Mouse (Mus musculus): ENCODE measurements around the gene Plscr3.
A peak's percentile ranks its signal among the peaks of the same experiment; 100 is the strongest.

Gene Plscr3

GRCm38 (mm10) chr11:69865561-69865960 lies 19.4 kb downstream of the Plscr3 start:
- no peak for DNase-seq (ENCODE audit: low spot score)

DNA sequence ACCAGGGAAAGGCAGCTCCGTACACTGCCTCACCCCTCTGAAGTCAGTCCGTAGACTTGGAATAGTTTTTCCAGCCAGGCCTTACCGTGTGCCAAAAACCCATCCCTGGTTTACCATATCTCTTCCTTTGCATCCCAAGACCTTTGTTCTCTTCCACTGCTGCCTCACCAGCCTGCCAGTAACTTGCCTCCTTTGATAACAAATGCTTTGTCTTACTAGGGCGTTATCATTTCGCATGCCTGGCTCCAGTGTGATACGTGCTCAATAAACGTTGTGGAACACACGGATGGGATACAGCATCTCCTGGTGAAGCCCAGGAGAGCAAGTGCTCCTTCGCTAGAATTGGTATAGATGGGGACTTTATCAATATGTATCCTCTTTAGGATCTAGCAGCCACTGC lies 21.2 kb downstream of the Plscr3 start:
- no peak for DNase-seq (ENCODE audit: low spot score)

DNA sequence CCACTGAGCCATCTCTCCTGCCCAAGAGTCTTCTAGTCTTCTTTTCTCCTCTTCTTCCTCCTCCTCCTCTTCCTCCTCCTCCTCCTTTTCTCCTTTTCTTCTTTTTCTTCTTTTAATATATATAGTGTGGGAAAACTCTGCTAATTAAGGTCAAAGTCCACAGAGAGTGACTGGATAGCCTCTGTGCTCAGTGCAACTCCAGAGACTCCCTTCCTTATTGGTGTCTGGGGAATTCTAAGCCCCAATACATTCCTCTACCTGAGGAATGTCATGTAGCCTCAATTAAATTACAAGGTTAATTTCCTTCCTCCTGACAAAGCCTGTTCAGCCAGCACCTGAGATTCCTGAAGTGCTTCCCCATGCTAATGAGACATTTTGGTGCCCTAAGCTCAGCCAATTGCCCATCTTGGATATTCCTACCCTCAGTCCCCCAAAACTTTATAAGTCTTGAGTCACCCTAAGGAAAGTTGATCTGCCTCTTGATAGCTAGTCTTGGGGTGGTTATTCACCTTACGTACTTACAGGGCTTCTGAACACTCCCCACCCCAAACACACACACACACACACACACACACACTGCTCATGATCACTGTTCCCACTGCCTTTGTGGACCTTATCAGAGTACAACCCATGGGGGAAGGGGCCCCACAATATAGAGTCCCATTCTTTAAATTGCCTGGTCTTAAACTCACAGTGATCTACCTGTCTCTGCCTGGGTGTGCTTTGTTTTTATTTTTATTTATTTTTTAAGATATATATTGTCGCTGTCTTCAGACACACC lies 24.3 kb downstream of the Plscr3 start:
- DNase-seq (ENCODE audit: low spot score) = no peak

DNA sequence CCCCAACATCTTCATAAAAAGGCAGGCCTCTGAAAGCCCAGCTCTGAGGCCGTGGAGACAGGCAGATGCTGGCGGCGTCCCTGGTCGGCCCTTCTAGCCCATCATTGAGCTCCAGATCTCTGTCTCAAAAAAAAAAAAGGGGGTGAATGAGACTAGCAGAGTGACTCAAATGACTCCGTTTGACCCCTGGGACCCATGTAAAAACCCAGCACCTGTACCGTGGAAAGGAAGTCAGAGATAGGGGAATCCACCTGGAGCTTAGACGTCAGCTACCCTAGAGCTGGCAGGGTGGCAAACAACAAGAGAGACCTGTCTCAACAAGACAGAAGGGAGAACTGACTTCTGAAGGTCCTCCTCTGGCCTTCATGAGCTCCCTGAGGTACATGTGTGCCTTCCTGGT lies 25.6 kb downstream of the Plscr3 start:
- no peak for DNase-seq (ENCODE audit: low spot score)

- DNase-seq (ENCODE audit: low spot score) = no peak
These were observed 26.3 kb downstream of the Plscr3 start for GRCm38 (mm10) chr11:69872451-69872850.

- DNase-seq (ENCODE audit: low spot score) = no peak
These were observed 30.0 kb downstream of the Plscr3 start for GRCm38 (mm10) chr11:69876186-69876585.

- peak; percentile 93 for DNase-seq (ENCODE audit: low spot score)
These were observed 30.7 kb downstream of the Plscr3 start for GRCm38 (mm10) chr11:69876867-69877266.

DNA sequence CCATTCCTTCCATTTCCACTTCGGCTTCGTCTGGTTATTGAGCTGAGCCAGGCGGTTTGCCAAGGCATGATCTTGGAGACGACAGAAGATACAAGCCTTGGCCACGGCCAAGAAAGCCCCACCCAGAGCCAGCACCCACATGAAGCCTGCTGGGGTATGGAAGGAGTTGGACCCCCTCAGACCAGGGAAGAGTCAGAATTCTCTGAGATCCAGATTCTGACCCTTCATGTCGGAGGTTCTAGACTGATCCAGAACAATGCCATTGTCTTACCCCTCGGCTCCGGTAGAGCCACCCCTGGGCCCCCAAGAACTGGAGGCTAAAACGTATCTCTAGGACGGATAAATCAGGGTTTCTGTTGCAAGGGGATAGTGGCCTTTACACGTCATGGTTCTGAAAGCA lies 31.7 kb downstream of the Plscr3 start, which contains the start of gene Tmem95:
Tmem95 (minus strand) TSS at position 141 of the 400 bp plus-strand sequence.
- no peak for DNase-seq (ENCODE audit: low spot score)

DNA sequence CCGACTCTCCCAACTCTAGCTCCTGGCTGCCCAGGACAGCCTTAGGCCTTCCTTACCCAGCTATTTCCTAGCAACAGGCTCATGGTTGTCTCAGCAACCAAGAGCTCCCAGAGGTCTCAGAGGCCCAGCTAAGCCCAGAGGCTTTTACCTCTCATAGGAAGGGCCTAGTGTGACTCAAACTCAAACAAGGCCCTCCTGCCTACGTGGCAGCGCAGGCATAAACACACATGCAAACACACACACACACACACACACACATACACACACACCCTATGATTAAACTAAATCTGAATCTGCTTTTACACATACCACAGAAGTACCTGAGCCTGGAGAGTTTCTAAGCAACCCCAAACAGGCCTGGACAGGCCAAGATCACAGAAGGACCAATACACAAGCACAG lies 32.2 kb downstream of the Plscr3 start:
- no peak for DNase-seq (ENCODE audit: low spot score)

- no peak for DNase-seq (ENCODE audit: low spot score)
These were observed 32.8 kb downstream of the Plscr3 start for GRCm38 (mm10) chr11:69878952-69879351.

DNA sequence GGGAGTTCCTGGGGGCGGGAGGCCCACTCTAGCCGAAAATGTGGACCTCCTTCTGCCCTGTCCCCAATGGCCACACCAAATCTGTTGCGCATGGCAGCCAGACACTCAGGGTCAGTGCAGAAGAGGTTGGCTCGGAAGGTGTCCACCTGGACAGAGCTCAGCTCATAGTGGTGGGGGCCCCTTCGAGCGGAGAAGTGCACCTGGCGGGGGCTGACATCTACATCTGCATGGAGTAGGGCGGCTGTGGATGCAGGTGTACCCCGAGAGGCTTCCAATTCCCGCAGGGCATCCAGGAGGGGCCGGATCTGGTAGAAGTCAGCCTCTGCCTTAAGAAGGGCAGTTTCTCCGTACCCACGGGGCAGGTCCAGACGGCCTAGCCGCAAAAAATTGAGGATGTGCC lies 33.5 kb downstream of the Plscr3 start:
- no peak for DNase-seq (ENCODE audit: low spot score)

DNA sequence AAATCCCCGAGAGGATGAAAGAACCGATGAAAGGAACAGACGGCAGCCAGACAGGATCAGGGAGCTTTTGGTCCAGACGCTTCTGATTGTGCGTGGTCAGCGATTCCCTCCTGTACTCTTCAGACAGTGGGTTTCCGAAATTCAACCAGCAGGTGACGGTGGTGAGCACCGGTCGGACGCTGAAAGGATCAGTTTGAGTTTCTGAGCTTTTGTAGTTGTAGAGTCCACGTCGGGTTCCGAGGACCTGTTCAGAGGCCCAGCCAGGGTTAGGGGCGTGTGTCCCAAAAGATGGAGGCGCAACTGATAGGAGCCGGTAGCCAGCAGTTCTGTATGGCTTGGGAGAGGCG lies 34.3 kb downstream of the Plscr3 start:
- DNase-seq (ENCODE audit: low spot score) = peak; percentile 83

DNA sequence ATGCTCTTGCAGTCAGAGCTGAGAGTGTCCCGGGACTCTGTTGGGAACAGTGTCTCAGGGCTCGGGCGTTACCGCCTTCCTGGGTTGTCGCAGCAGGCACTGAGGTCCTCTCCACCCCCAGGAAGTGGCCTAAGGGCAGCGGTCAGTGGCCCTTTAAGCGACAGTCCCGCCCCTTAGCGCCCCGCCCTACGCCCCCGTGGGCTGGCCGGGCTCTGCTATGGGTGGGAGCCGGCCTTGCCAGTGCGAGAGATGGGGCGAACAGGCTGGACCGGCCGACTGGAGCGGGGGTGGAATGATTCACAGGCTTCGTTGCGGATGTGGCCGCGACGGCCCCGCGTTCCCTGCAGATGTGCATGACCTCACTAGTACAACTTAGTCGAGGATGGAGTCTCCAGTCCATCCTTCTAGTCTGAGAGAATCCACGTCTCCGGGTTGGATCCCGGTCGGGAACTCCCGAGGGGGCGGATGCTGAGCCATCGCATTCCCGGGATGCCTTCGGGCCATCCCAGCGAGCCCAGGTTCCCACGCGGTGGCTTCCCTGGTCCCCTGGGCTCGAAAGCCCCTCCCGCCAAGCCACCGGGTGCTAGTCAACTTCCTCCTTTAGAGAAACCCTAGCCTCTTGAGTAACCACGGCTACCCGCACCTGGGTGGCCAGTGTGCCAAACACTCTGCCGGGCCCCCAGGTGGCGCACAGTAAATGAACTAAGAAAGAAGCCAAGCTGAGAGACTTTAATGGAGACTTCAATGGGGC lies 34.9 kb downstream of the Plscr3 start, which contains the start of gene Kctd11:
Kctd11 (minus strand) TSS at position 554 of the 751 bp plus-strand sequence.
- DNase-seq (ENCODE audit: low spot score) = peak; percentile 90

GRCm38 (mm10) chr11:69881787-69882670 lies 35.9 kb downstream of the Plscr3 start:
- DNase-seq (ENCODE audit: low spot score) = no peak

DNA sequence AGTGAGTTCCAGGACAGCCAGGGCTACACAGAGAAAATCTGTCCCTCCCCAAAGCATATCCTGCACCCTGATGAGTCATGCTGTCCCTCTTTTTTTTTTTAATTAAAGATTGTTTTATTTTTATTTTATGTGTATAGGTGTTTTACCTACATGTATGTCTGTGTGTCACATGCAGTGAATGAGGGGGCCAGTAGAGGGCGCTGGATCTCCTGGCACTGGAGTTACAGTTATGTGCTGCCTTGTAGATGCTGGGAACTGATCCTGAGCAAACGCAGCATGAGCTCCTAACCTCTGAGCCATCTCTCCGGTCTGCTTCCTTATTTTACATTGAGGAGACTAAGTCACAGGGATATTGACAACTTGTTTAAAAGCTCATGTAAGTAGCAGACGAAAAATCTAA lies 36.9 kb downstream of the Plscr3 start:
- peak; percentile 70 for DNase-seq (ENCODE audit: low spot score)

DNA sequence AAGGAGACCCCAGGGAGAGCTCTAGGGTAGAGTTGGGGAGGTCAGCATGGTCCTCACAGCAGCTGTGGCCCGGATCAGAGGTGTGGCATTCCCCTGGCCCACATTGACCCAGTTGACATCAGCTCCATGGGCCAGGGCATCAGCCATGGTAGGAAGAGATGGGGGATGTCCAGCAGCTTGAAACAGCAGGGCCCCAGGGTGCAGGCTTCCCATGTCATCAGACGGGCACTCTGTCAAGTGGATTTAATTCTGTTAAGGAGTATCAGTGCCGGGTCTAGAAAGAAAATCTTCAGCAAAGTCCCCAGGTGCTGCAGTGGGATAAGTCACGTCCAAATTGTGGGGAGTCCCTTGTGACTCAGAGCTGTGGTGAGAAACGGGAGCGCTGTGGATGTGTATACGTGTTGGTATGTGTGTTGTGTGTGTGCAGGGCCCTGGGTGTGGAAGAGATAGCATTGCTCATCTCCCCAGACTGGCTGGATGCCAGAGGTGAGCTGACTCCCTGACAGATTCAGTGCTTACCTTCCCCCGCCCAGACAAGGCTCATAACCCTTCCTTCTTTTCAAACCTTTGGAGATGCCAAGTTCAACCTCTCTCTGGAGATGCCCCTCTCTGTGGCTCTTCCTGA lies 37.5 kb downstream of the Plscr3 start:
- no peak for DNase-seq (ENCODE audit: low spot score)

GRCm38 (mm10) chr11:69884240-69884639 lies 38.1 kb downstream of the Plscr3 start:
- no peak for DNase-seq (ENCODE audit: low spot score)

DNA sequence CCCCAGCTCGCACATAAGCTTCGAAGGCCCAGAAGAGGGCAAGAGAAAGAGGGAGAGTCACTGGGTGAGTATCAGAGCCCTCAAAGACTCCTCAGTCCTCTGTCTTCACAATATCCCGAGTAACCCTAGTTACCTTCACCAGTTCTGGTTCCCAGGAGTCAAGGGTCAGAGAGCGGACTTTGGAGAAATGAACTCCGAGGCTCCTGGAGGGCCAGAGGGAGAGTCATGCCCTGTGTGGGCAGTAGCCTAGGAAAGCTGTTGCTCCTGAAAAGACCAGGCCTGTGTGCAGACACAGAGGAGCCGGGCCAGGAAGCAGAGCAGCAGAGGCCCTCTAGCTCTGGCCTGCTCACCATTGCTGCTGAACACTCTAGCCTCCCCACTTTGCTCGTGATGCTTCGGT lies 38.5 kb downstream of the Plscr3 start:
- DNase-seq (ENCODE audit: low spot score) = no peak

DNA sequence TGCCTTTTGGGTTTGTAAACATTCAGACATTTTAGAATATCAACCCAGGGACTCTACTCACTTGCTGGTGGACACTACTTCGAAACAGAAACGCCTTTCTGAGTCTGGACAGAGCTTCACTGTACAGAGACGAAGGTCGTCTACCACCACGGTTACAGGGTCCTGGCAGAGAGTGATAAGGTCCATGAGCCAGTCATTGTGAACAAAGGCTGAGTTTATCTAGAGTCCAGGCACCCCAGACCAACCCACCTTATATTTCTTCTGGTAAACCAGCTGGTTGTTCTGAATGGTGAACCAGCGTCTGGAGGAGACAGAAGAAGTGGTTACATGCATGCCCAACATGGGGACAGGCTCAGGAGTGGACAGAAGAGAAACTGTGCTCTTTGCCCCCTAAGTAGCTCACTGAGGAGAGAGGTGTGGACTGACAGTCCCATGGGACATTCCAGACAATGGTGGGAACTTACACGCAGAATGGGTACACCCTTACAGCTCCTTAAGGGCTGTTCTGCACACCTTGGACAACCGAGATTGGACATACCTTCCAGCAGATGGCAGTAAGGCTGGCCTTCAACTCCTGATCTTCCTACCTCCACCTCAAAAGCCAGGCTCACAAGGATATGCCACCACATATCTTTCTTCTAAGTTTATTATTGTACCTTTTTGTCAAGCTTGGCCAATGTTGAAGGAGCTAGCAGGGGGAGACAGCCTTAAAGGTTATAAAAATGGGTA lies 40.9 kb downstream of the Plscr3 start:
- DNase-seq (ENCODE audit: low spot score) = no peak

DNA sequence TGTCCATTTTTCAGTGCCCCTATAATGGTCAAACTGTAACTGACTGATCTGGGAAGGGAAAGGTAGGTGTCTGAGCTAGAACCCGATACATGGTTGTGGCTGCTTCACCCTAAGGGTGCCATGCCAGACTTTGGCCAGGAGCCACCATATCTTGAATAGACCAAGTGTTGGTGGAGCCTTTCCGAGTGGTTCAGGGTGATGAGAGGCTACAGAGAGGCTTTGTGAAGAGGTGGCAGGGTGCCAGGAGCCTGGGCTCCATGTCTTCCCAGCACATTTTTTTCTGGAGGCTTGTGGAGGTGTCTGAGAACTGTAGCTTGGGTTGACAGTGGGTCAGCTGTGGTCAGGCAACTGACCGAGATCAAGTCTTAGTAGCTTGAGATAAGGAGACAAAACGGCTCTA lies 45.3 kb downstream of the Plscr3 start:
- DNase-seq (ENCODE audit: low spot score) = peak; percentile 79

- no peak for DNase-seq (ENCODE audit: low spot score)
These were observed 48.5 kb downstream of the Plscr3 start for GRCm38 (mm10) chr11:69894671-69895070.
